Mouse (Mus musculus) midbrain, postnatal 0 days (tissue): ENCODE results near the gene Scarb2. TPM values are rescaled to one million over a fixed set of nuclear protein-coding genes. Genes with fewer than 3 reads are reported as not detected.

Experiments
- ATAC-seq: fragments of 200-750 bp; cut with Nextera tagmentation; 2 replicates; pipeline ENCODE4 v1.8.0; 2017; ENCODE audit warnings: moderate number of reproducible peaks, mild to moderate bottlenecking, moderate TSS enrichment, moderate library complexity; ENCODE audit not compliant: low FRiP score
- DNase-seq: peaks from one replicate; pipeline ENCODE4 v3.0.0-alpha.2; 2015; ENCODE audit warnings: low spot score
- H3K27ac ChIP-seq: fragments of 300-500 bp; sonication (generic); 2 replicates; pipeline ENCODE4 v1.5.1; 2014; ENCODE audit warnings: low read depth, mild to moderate bottlenecking, low read length, mixed read lengths
- H3K27me3 ChIP-seq: fragments of 300-500 bp; sonication (generic); 2 replicates; pipeline ENCODE4 v1.6.1; 2014; ENCODE audit warnings: low read length, control low read depth, mixed read lengths; ENCODE audit not compliant: insufficient read depth
- H3K36me3 ChIP-seq: fragments of 300-500 bp; sonication (generic); 2 replicates; pipeline ENCODE4 v1.6.1; 2014; ENCODE audit warnings: low read length, control low read depth, mixed read lengths; ENCODE audit not compliant: insufficient read depth
- H3K4me1 ChIP-seq: fragments of 300-500 bp; sonication (generic); 2 replicates; pipeline ENCODE4 v1.6.1; 2014; ENCODE audit warnings: mild to moderate bottlenecking, control low read depth, antibody characterized with exemption, low read length, mixed read lengths; ENCODE audit not compliant: insufficient read depth
- H3K4me2 ChIP-seq: fragments of 300-500 bp; sonication (generic); 2 replicates; pipeline ENCODE4 v1.6.1; 2014; ENCODE audit warnings: low read depth, mild to moderate bottlenecking, low read length, mixed read lengths; ENCODE audit not compliant: poor library complexity, severe bottlenecking
- H3K4me3 ChIP-seq: fragments of 300-500 bp; sonication (generic); 2 replicates; pipeline ENCODE4 v1.5.1; 2014; ENCODE audit warnings: low read depth, mild to moderate bottlenecking, low read length, moderate library complexity
- H3K9ac ChIP-seq: fragments of 300-500 bp; sonication (generic); replicated peaks from 2 replicates; pipeline ENCODE4 v1.6.1; 2014; ENCODE audit warnings: mild to moderate bottlenecking, low read length, moderate library complexity, mixed read lengths; ENCODE audit not compliant: poor library complexity, severe bottlenecking
- H3K9me3 ChIP-seq: fragments of 300-500 bp; sonication (generic); 2 replicates; pipeline ENCODE4 v1.6.1; 2016; ENCODE audit warnings: low read length, control low read depth
- CTCF ChIP-seq: IDR thresholded peaks from 2 replicates; pipeline ENCODE4 v1.5.1; 2016; ENCODE audit warnings: antibody characterized with exemption, mild to moderate bottlenecking
- WGBS: fragments of 180-500 bp; shearing (Covaris S2); extraction: QIAGEN DNeasy Blood & Tissue Kit; methylation state at CpG from one replicate; pipeline ENCODE4 v1.1.7; 2014; 5-methylcytosine and 5-hydroxymethylcytosine counted together
- polyA plus RNA-seq: library from polyadenylated mRNA; unstranded; fragments of >200 nt; fragmentation: Nextera tagmentation; extraction: Ambion mirVana; gene quantifications from 2 replicates; pipeline ENCODE4 v1.2.1, GENCODE M21; 2015
- total RNA-seq: library from RNA; depleted of rRNA; stranded (reverse); fragments of >200 nt; gene quantifications from 2 replicates; pipeline ENCODE4 v1.2.3, GENCODE M21; 2014

Scarb2 gene
- total and polyA plus RNA-seq, 2 experiments from 2014 or later, result 25.3 to 139 TPM

DNA sequence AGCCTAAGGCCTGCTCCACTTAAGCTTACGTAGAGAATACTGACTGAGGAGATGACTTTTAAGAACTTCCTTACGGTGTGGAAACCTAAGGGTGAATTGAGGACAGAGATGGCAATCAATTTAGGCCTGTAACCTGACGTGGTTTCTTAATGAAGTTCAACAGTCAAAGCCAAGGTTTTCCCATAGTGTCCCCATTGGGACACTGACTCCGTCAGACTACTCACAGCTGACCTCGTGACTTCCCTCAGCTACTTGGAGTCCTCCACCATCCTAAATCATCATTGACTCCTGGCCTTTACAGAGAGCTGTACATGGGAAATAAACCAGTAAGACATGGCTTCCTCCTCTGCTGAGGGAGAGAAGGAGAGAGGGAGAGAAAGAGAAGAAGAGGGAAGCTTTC, 41.1 kb downstream of the Scarb2 start:
- Histone ChIP-seq H3K27me3 (no peaks in the 10 kb centered on the region), H3K9ac (no peak overlapping the region), H3K9me3 (no peaks in the 10 kb centered on the region), H3K4me2 (no peak overlapping the region), H3K27ac (no peak overlapping the region), H3K4me3 (no peak overlapping the region), H3K4me1 (no peaks in the 10 kb centered on the region), H3K36me3 (peaks cover 3% of the 10 kb centered on the region; the same call in 1 of the 2 replicates)
- ATAC-seq (no peak), DNase-seq (no peak)
- no peak for TF ChIP-seq CTCF
- 92% methylated on average over 5 of the region's 5 CpGs for WGBS

DNA sequence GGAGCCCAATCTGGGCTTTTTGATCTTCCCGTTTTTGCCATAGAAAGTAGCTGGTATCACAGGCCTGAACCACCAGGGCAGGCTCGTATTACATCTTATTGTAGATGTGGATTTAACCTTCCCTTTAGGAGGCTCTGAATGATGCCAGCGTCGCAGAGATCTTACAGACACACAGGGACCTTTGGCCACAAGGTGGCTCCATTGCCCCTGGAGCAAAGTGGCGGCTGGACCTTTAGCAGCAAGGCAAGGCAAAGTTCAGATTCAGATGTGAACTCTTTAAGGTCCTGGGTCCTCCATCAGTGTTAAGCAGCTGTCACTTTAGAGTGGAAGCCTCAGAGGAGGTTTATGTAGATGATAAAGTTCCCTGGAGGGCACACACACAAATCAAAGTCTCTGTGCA, 45.3 kb downstream of the Scarb2 start:
- H3K36me3 ChIP-seq, result peaks cover 13% of the 10 kb centered on the region; the same call in 1 of the 2 replicates
- no peaks in the 10 kb centered on the region for H3K27me3 ChIP-seq
- 17% methylated on average over 5 of the region's 5 CpGs for WGBS
- H3K9ac ChIP-seq, result no peak overlapping the region
- ATAC-seq, result no peak
- peak; percentile 80 for TF ChIP-seq CTCF
- no peaks in the 10 kb centered on the region for H3K4me1 ChIP-seq
- H3K27ac ChIP-seq, result no peak overlapping the region
- no peaks in the 10 kb centered on the region for H3K9me3 ChIP-seq
- no peak overlapping the region for H3K4me3 ChIP-seq
- no peak overlapping the region for H3K4me2 ChIP-seq
- peak; percentile 66 for DNase-seq

DNA sequence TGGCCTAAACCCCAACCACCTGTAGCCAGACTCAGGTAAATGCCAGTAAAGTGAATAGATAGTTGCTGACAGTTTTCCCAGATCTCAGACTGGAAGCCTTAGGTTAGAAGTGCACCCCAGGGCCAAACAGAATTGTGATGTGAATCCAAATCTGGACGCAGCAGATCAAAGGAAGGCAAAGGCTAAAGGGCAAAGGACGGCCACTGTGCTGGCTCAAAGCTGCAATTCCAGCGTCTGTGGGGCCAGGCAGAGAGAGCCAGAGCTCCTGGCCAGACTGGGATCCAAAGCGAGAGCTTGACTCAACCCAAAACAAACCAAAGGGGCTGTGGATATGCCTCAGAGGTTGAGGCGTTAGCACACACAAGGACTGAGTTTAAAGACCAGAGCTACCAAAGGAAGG, 47.9 kb downstream of the Scarb2 start:
- TF ChIP-seq CTCF, result no peak
- WGBS, result 44% methylated on average over 5 of the region's 5 CpGs
- no peak for ATAC-seq

DNA sequence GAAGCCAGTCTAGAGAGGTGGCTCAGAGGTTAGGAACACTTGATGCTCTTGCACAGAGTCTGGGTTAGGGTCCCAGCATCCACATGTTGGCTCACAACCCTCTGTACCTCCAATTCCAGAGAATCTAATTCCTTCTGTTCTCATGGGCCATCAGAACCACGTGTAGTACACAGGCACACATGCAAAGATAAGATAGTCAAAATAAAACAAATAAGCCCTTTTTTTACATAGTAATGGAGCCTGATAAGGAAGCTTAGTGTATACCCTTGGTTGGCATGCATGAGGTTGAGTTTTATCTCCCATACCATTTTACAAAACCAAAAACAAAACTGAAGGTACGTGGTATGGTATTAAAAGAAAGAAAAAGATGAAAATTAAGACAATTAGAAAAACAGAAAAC, 49.2 kb downstream of the Scarb2 start:
- Histone ChIP-seq H3K27me3 (no peaks in the 10 kb centered on the region), H3K4me3 (no peak overlapping the region), H3K9me3 (no peaks in the 10 kb centered on the region), H3K4me1 (no peaks in the 10 kb centered on the region), H3K4me2 (no peak overlapping the region), H3K36me3 (peaks cover 35% of the 10 kb centered on the region), H3K27ac (no peak overlapping the region), H3K9ac (no peak overlapping the region)
- no peak for TF ChIP-seq CTCF
- DNase-seq, result no peak
- WGBS, result 79% methylated on average over 2 of the region's 2 CpGs
- no peak for ATAC-seq

More for the DNA sequence above, 47.9 kb downstream of the Scarb2 start:
- no peaks in the 10 kb centered on the region for H3K4me1 ChIP-seq
- H3K27ac ChIP-seq, result no peak overlapping the region
- no peak overlapping the region for H3K4me2 ChIP-seq
- no peak overlapping the region for H3K9ac ChIP-seq
- H3K36me3 ChIP-seq, result peaks cover 25% of the 10 kb centered on the region
- H3K27me3 ChIP-seq, result no peaks in the 10 kb centered on the region
- H3K9me3 ChIP-seq, result no peaks in the 10 kb centered on the region
- no peak overlapping the region for H3K4me3 ChIP-seq
- no peak for DNase-seq

DNA sequence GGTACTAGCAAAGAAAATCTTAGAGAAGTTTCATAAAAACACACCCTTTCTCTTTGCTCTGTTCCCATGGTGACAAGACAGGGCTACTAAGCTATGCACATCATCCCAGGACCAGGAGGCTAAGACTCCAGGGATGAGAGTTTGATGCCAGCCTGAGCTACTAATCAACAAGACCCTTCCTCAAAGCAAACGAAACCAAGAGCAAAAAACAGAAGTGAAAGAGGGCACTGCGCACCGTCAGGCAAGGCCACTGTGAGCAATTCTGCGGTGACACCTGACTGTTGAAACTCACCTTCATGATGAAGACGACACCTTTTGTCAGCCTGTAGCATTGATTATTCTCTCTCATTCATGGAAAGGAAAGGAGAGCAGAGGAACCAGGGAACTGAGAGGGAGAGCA, 53.8 kb downstream of the Scarb2 start:
- Histone ChIP-seq H3K4me3 (no peak overlapping the region), H3K9me3 (no peaks in the 10 kb centered on the region), H3K36me3 (peaks cover 56% of the 10 kb centered on the region), H3K4me1 (no peaks in the 10 kb centered on the region), H3K27me3 (no peaks in the 10 kb centered on the region), H3K4me2 (no peak overlapping the region), H3K27ac (no peak overlapping the region), H3K9ac (no peak overlapping the region)
- TF ChIP-seq CTCF, result no peak
- no peak for ATAC-seq
- DNase-seq, result no peak
- WGBS, result 93% methylated on average over 5 of the region's 5 CpGs

DNA sequence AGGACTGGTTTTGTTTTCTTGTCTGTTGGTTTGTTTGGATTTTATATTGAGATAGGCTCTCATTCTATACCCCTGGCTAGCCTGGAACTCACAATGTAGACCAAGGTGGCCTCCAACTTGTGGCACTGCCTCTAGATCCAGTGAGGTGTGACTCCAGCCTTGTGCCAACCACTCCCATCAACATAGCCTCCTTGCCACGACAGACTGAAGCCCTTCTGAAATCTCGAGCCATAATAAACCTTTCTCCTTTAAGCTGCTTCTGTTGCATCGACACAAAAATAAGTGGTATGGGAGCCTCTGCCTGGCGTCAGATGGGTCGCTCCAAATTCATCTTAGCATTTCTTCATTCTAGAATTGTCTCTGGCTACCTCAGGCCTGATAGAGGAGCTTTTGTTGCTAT, 59.9 kb downstream of the Scarb2 start:
- WGBS, result 95% methylated on average over 5 of the region's 5 CpGs
- ATAC-seq (no peak), DNase-seq (no peak)
- H3K9me3 ChIP-seq, result no peaks in the 10 kb centered on the region
- H3K27me3 ChIP-seq, result no peaks in the 10 kb centered on the region
- no peak overlapping the region for H3K4me2 ChIP-seq
- TF ChIP-seq CTCF, result no peak
- peaks cover 67% of the 10 kb centered on the region for H3K36me3 ChIP-seq
- no peak overlapping the region for H3K4me3 ChIP-seq
- H3K4me1 ChIP-seq, result no peaks in the 10 kb centered on the region
- H3K9ac ChIP-seq, result no peak overlapping the region
- H3K27ac ChIP-seq, result no peak overlapping the region
